ENCODE assay signal across 8 mouse cellular contexts in genomic region chr11:108425592-108425921, GRCm38 (mm10). TPM values are rescaled to one million over a fixed set of nuclear protein-coding genes. Genes with fewer than 3 reads are reported as not detected.
DNase-seq lines count a peak whose midpoint lies in the region; ATAC-seq and TF ChIP-seq lines count a peak whose summit lies in the region.

No protein-coding gene starts in this region.

- H3K27me3 ChIP-seq in neural tube, embryonic 11.5 days (ENCODE audit: control insufficient read depth, insufficient read depth, low read length): no peaks in the 10 kb centered on the region
- no peaks in the 10 kb centered on the region for H3K27me3 ChIP-seq in hindbrain, postnatal 0 days (ENCODE audit: insufficient read depth, low read length)

- TF ChIP-seq CTCF in hindbrain, postnatal 0 days (IDR thresholded peaks at IDR 0.05; ENCODE audit: low read depth): no peak

- ATAC-seq in cerebellum, adult (ENCODE audit: insufficient number of reproducible peaks, low FRiP score, low TSS enrichment): 0 out of 2 replicates have a peak, but pooled peaks have one; percentile 22
- no peak; the same call in 1 of the 2 replicates for ATAC-seq in neural tube, embryonic 11.5 days (ENCODE audit: insufficient read depth, low FRiP score, low TSS enrichment)
- peak; percentile 30; the same call in 1 of the 2 replicates for ATAC-seq in hindbrain, postnatal 0 days

- DNase-seq in cerebellum, postnatal 36 days: no peak
- no peak for DNase-seq in neural tube, embryonic 11.5 days (ENCODE audit: low spot score)
- no peak for DNase-seq in neural tube, embryonic 10.5 days (ENCODE audit: extremely low spot score, low spot score)
- DNase-seq in hindbrain, postnatal 0 days (ENCODE audit: low spot score): no peak
- peak; percentile 6 for DNase-seq in lung, postnatal 36 days
- DNase-seq in right cerebral cortex, postnatal 14 days: no peak
- DNase-seq in thymus, postnatal 36 days: no peak

- no peaks in the 10 kb centered on the region for H3K36me3 ChIP-seq in neural tube, embryonic 11.5 days (ENCODE audit: control insufficient read depth, insufficient read depth, low read length)
- no peaks in the 10 kb centered on the region for H3K36me3 ChIP-seq in hindbrain, postnatal 0 days (ENCODE audit: insufficient read depth, low read length)

- peaks cover 5% of the 10 kb centered on the region; the same call in 1 of the 2 replicates for H3K4me1 ChIP-seq in neural tube, embryonic 11.5 days (ENCODE audit: control insufficient read depth, insufficient read depth, low read length)
- H3K4me1 ChIP-seq in hindbrain, postnatal 0 days (ENCODE audit: insufficient read depth, low read length): 0 out of 2 replicates have a peak, but pooled peaks cover 6% of the 10 kb centered on the region

- peak overlapping the region; percentile 50 for H3K4me3 ChIP-seq in neural tube, embryonic 11.5 days (ENCODE audit: low read depth, low read length)
- H3K4me3 ChIP-seq in hindbrain, postnatal 0 days (ENCODE audit: low read length): peak overlapping the region; percentile 71

- H3K9me3 ChIP-seq in neural tube, embryonic 11.5 days (ENCODE audit: control insufficient read depth, low read length): no peaks in the 10 kb centered on the region
- H3K9me3 ChIP-seq in hindbrain, postnatal 0 days (ENCODE audit: low read length): no peaks in the 10 kb centered on the region

- no peak overlapping the region for H3K27ac ChIP-seq in neural tube, embryonic 11.5 days (ENCODE audit: low read depth, low read length)
- peak overlapping the region; percentile 48; the same call in 1 of the 2 replicates for H3K27ac ChIP-seq in hindbrain, postnatal 0 days

- peak overlapping the region; percentile 47 for H3K4me2 ChIP-seq in neural tube, embryonic 11.5 days (ENCODE audit: low read depth)
- peak overlapping the region; percentile 78 for H3K4me2 ChIP-seq in hindbrain, postnatal 0 days (ENCODE audit: low read depth, low read length)

- 6% methylated on average over 14 of the region's 14 CpGs for WGBS in neural tube, embryonic 11.5 days
- 3% methylated on average over 14 of the region's 14 CpGs for WGBS in hindbrain, postnatal 0 days

- peak overlapping the region; percentile 63 for H3K9ac ChIP-seq in neural tube, embryonic 11.5 days (ENCODE audit: low read length)
- H3K9ac ChIP-seq in hindbrain, postnatal 0 days (replicated peaks; ENCODE audit: low read length): peak overlapping the region; percentile 61

RNA-seq across cellular contexts. Expression of gene Cep112, which starts 0.6 kb away (rescaled TPM):
- 9.0 and 10.0 TPM in 2 replicates for polyA plus RNA-seq in neural tube, embryonic 11.5 days (2014; fragmentation: Nextera tagmentation; extraction: Ambion mirVana)
- 2.9 and 10.7 TPM in 2 replicates for total RNA-seq in hindbrain, postnatal 0 days (2014; rRNA removed)
- polyA plus RNA-seq in hindbrain, postnatal 0 days (2015; fragmentation: Nextera tagmentation; extraction: Ambion mirVana): 8.3 and 11.2 TPM in 2 replicates
